Mouse (Mus musculus) liver, embryonic 13.5 days (tissue): ENCODE measurements at regions not wholly inside any gene's neighbourhood (a gene's known extent, or its start where the extent isn't known, plus 50 kb on each side); places are given as distances from the start of the nearest gene placed in this dataset. TPM values are rescaled to one million over a fixed set of nuclear protein-coding genes. Genes with fewer than 3 reads are reported as not detected.

Source experiments
- ATAC-seq: fragments of 200-750 bp; cut with Nextera tagmentation; 2 replicates; pipeline ENCODE4 v1.8.0; 2017; ENCODE audit warnings: low read depth, mild to moderate bottlenecking, moderate number of reproducible peaks, moderate library complexity
- DNase-seq: peaks from one replicate; pipeline ENCODE4 v3.0.0; 2022
- H3K27ac ChIP-seq: fragments of 300-500 bp; sonication (generic); 2 replicates; pipeline ENCODE4 v1.5.1; 2015; ENCODE audit warnings: moderate library complexity, mild to moderate bottlenecking, inconsistent platforms
- H3K27me3 ChIP-seq: fragments of 300-500 bp; sonication (generic); 2 replicates; pipeline ENCODE4 v1.6.1; 2015; ENCODE audit warnings: mild to moderate bottlenecking, inconsistent platforms
- H3K36me3 ChIP-seq: fragments of 300-500 bp; sonication (generic); 2 replicates; pipeline ENCODE4 v1.6.1; 2015; ENCODE audit warnings: mild to moderate bottlenecking, inconsistent platforms
- H3K4me1 ChIP-seq: fragments of 300-500 bp; sonication (generic); replicated peaks from 2 replicates; pipeline ENCODE4 v1.6.1; 2015; ENCODE audit warnings: inconsistent platforms
- H3K4me2 ChIP-seq: fragments of 300-500 bp; sonication (generic); 2 replicates; pipeline ENCODE4 v1.6.1; 2015; ENCODE audit warnings: inconsistent platforms, mild to moderate bottlenecking, moderate library complexity
- H3K4me3 ChIP-seq: fragments of 300-500 bp; sonication (generic); replicated peaks from 2 replicates; pipeline ENCODE4 v1.5.1; 2015; ENCODE audit warnings: mild to moderate bottlenecking, inconsistent platforms
- H3K9ac ChIP-seq: fragments of 300-500 bp; sonication (generic); 2 replicates; pipeline ENCODE4 v1.6.1; 2015; ENCODE audit warnings: mild to moderate bottlenecking, inconsistent platforms
- H3K9me3 ChIP-seq: fragments of 300-500 bp; sonication (generic); replicated peaks from 2 replicates; pipeline ENCODE4 v1.6.1; 2016; ENCODE audit warnings: inconsistent platforms
- WGBS: fragments of 180-500 bp; shearing (Covaris S2); methylation state at CpG from one replicate; pipeline ENCODE4 v1.1.7; 2015; ENCODE audit not compliant: insufficient replicate concordance; 5-methylcytosine and 5-hydroxymethylcytosine counted together
- microRNA-seq: library from miRNA; unstranded; fragments of <30 nt; microRNA quantifications from one replicate; pipeline ENCODE4, GENCODE M21; 2016

DNA sequence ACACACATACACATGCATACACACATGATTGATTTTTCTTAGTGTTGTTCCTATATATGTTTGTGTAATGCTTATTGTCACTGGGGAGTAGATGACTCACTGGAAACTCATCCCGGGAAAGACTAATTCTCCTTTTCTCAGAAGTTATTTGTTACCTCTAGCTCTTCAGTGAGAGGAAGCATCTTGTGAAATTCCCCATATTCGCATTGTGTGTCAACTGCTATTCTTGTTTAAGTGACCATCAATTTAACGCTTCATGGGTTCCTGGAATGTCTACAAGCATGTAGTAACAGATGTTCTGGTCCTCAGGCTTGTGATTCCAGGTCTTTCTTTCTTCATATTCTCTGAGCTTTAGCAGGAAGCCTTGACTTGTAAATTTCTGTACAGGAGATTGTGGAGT is 720.0 kb downstream of the Rpia start:
- Histone ChIP-seq H3K9ac (no peak overlapping the region), H3K9me3 (no peaks in the 10 kb centered on the region), H3K4me2 (no peak overlapping the region), H3K27ac (no peak overlapping the region), H3K27me3 (no peaks in the 10 kb centered on the region), H3K4me3 (no peak overlapping the region), H3K4me1 (no peaks in the 10 kb centered on the region), H3K36me3 (no peaks in the 10 kb centered on the region)
- ATAC-seq = no peak
- DNase-seq = no peak
- WGBS = 64% methylated on average over 3 of the region's 3 CpGs

DNA sequence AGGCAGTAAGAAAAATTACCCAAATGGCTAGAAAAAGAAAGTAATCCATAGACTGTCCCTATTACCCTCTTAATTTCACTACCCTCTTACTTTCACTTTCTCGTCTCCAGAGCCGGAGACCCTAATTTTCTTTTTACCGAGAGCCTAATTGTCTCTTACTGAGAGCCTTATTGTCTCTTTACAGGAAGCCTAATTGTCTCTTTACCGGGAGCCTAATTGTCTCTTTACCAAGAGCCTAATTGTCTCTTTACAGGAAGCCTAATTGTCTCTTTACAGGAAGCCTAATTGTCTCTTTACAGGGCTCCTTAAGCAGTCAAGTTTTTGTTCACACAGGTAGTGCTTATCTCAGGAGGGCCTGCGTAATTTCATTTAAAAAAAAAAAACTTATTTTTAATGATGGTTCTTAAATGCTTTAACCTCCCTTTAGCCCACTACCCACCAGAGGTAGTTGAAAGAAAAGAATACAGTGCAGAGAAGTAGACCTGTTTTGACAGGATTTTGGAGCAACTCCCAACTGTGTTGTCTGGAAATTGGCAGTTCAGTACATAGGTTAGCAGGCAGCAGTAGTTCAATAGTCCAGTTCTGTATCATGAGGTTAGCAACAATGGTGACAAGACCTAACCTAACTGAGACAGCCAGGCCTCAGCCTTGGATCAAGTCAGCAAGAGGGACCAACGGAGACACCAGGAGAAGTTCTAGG is 724.2 kb downstream of the Rpia start:
- Histone ChIP-seq H3K9ac (no peak overlapping the region), H3K4me1 (no peaks in the 10 kb centered on the region), H3K9me3 (no peaks in the 10 kb centered on the region), H3K4me2 (no peak overlapping the region), H3K4me3 (no peak overlapping the region), H3K27ac (no peak overlapping the region), H3K27me3 (no peaks in the 10 kb centered on the region), H3K36me3 (no peaks in the 10 kb centered on the region)
- ATAC-seq (no peak), DNase-seq (no peak)
- 78% methylated on average over 6 of the region's 6 CpGs for WGBS

DNA sequence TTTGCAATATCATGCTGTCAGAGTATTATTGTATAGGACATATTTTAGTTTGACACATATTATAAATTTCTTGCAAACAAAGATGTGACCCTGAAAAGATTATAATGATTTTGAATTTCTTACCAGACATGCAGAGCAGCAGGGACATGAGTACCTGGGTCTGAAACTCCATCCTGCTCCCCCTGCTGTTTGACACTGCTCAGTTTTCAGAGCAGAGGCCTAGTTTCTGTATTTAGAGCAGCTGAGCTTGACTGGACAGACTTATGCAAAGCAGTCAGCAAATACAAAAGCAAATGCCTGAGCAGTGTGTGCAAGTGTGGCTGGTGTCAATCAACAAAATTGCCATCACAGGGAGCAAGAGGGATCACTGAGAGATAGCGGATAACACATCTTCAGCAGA is 733.0 kb downstream of the Rpia start:
- Histone ChIP-seq H3K4me2 (no peak overlapping the region), H3K9me3 (0 out of 2 replicates have a peak, but pooled peaks cover 2% of the 10 kb centered on the region), H3K36me3 (no peaks in the 10 kb centered on the region), H3K27ac (no peak overlapping the region), H3K27me3 (no peaks in the 10 kb centered on the region), H3K4me1 (no peaks in the 10 kb centered on the region), H3K4me3 (no peak overlapping the region), H3K9ac (no peak overlapping the region)
- DNase-seq (no peak), ATAC-seq (no peak)
- WGBS = 71% methylated on average over 1 of the region's 1 CpGs

DNA sequence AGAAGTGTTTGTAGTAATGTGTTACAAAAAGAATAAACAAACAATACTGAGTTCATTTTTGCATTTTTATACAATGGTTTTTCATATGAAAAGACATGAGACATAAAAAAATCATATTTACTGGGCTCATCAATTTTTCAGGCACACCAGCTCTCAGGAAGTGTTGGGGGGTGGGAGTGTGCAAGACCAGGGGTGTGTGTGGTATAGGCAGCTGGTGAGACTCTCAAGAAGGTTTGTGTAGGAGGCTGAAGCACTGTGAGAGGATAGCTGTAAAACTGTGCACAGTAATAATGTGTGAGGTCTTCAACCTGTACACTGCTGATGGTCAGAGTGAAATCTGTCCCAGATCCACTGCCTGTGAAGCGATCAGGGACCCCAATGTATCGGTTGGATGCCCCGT is 733.7 kb downstream of the Rpia start:
- 70% methylated on average over 3 of the region's 3 CpGs for WGBS
- DNase-seq (no peak), ATAC-seq (no peak)
- no peak overlapping the region for H3K4me3 ChIP-seq
- H3K27me3 ChIP-seq = no peaks in the 10 kb centered on the region
- H3K9ac ChIP-seq = no peak overlapping the region
- no peaks in the 10 kb centered on the region for H3K4me1 ChIP-seq
- no peak overlapping the region for H3K4me2 ChIP-seq
- H3K9me3 ChIP-seq = 0 out of 2 replicates have a peak, but pooled peaks cover 2% of the 10 kb centered on the region
- H3K27ac ChIP-seq = no peak overlapping the region
- H3K36me3 ChIP-seq = no peaks in the 10 kb centered on the region

DNA sequence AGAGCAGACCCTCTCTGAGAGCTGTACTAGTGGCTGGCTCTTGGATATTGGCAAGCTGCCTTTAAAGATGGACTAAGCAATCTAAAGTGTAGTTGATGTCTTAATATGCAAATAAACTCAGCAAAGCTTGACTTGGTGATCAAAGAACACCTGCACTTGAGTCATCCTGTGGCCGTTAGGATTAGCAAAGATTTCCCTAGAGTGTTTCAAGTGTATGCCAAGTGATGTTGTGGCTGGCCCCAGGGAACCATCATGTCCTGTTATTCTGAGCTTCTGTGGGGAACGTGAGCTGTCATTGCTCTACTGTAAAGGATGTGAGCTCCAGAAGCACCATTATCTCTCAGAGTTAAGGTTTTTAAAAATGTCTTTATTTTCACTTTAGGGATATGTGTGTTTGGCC is 751.1 kb downstream of the Rpia start:
- Histone ChIP-seq H3K27ac (no peak overlapping the region), H3K4me1 (no peaks in the 10 kb centered on the region), H3K27me3 (no peaks in the 10 kb centered on the region), H3K36me3 (no peaks in the 10 kb centered on the region), H3K4me3 (no peak overlapping the region), H3K9me3 (no peaks in the 10 kb centered on the region), H3K4me2 (no peak overlapping the region), H3K9ac (no peak overlapping the region)
- DNase-seq (no peak), ATAC-seq (no peak)
- 48% methylated on average over 2 of the region's 2 CpGs for WGBS

DNA sequence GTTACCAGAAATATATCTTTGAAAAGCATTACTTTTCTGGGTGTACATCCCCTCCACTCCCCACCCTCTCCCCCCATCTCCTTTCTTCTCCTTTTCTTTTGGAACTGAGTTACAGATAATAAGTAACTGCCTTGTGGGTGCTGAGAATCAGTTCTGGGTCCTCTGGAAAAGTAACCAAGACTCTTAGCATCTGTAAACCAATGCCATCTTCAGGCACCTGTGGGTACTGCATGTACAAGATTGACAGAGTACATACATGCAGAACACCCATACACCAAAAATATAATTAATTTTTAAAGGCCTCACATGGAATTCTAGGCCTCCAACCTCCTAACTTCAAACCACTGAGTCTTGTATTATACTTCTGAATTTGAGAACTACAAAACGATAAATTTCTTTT is 758.4 kb downstream of the Rpia start:
- H3K4me1 ChIP-seq = no peaks in the 10 kb centered on the region
- no peak overlapping the region for H3K4me2 ChIP-seq
- DNase-seq = no peak
- 58% methylated on average over 1 of the region's 1 CpGs for WGBS
- no peak overlapping the region for H3K9ac ChIP-seq
- H3K36me3 ChIP-seq = no peaks in the 10 kb centered on the region
- H3K27me3 ChIP-seq = no peaks in the 10 kb centered on the region
- no peak overlapping the region for H3K27ac ChIP-seq
- no peak for ATAC-seq
- no peaks in the 10 kb centered on the region for H3K9me3 ChIP-seq
- no peak overlapping the region for H3K4me3 ChIP-seq

DNA sequence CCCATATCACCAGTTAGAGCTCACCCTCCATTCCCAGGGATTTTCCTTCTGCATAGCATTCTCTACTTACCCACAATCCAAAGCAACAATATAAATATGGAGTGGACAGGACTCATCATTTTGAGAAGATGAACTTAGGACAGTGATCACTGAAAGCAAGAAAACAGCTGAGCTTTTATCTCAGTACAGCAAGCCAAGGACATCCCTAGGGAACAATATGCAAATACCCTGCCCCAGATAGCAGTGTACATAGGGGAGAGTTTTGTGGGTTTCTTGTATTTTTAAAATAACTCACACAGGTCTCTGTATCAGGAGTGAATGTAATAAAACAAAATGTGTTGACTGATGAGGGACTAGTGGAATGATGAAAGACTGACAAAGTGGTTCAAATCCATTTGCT is 780.5 kb downstream of the Rpia start:
- H3K9me3 ChIP-seq = no peaks in the 10 kb centered on the region

More for the DNA sequence above, 780.5 kb downstream of the Rpia start:
- no peak for DNase-seq
- Histone ChIP-seq H3K27me3 (no peaks in the 10 kb centered on the region), H3K4me1 (no peaks in the 10 kb centered on the region), H3K27ac (no peak overlapping the region), H3K4me2 (no peak overlapping the region), H3K9ac (no peak overlapping the region), H3K36me3 (no peaks in the 10 kb centered on the region), H3K4me3 (no peak overlapping the region)
- ATAC-seq = no peak

Small RNA genes lying in the stretch of these regions (microRNA-seq; reads per million reads assigned to microRNA genes)
- not detected for gene Gm23694
- not detected for gene Gm24096
